Mouse (Mus musculus): Measurements from ENCODE around the gene Ube2d1. TPM values are rescaled to one million over a fixed set of nuclear protein-coding genes. Genes with fewer than 3 reads are reported as not detected.
A peak's percentile ranks its signal among the peaks of the same experiment; 100 is the strongest.

The Ube2d1 gene
- total and polyA plus RNA-seq, 3 experiments: 1.0 to 7.7 (median 3.8) TPM

DNA sequence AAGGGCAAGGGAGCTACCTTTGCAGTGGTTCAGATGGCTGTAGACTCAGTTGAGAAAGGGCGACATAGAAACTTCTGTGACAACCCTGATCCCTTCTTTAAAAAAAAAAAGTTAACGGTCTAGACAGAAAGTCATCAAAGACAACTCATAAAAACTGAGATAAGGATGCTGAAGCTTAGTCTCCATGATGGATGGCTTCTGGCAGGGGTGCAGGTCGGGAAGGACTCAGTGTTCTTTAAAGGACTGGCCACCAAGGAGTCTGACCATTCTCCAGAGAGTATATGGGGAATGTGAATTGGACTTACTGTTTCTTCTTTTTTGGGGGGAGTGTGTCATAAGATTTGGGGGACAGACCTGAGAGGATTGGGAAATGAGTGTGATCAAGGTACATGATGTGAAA lies 29.5 kb upstream of the Ube2d1 start:
- Histone ChIP-seq H3K4me2 (ENCODE audit: insufficient read depth, low read depth, poor library complexity, severe bottlenecking) (no peak overlapping the region), H3K4me1 (ENCODE audit: control insufficient read depth in 1 of 2, insufficient read depth in 2 of 2) (no peaks in the 10 kb centered on the region), H3K27ac (ENCODE audit: insufficient read depth, low read depth) (no peak overlapping the region), H3K9me3 (replicated peaks; ENCODE audit: low read length) (no peaks in the 10 kb centered on the region), H3K27me3 (replicated peaks) (no peaks in the 10 kb centered on the region), H3K79me2 (replicated peaks; ENCODE audit: control insufficient read depth, extremely low read depth, insufficient read depth, poor library complexity, severe bottlenecking) (no peaks in the 10 kb centered on the region), H3K4me3 (replicated peaks in 1 of 3; ENCODE audit: low read depth in 2 of 3, low read length in 2 of 3, poor library complexity in 1 of 3) (no peak overlapping the region), H3K9ac (ENCODE audit: insufficient read depth, low read depth) (no peak overlapping the region), H3K36me3 (replicated peaks in 1 of 2; ENCODE audit: control insufficient read depth in 1 of 2, insufficient read depth in 1 of 2, low read length in 1 of 2) (no peaks in the 10 kb centered on the region)
- dilution Hi-C loops (cut with MboI; ENCODE audit: extremely low pct_ligation_motif_present, extremely low pct_unique_long_range_greater_than_20kb, low sequenced_read_pairs): no loop called here
- no peak for DNase-seq (ENCODE audit: extremely low read depth)
- in situ Hi-C loops (cut with MboI; ENCODE audit: low pct_ligation_motif_present, low pct_unique_long_range_greater_than_20kb, low sequenced_read_pairs): no loop called here
- TF ChIP-seq JUND (conservative IDR thresholded peaks at IDR 0.05; ENCODE audit: low read depth, low read length) (no peak), HCFC1 (IDR thresholded peaks at IDR 0.05; ENCODE audit: low read depth, low read length) (no peak), ZC3H11A (IDR thresholded peaks at IDR 0.05; ENCODE audit: low read depth, low read length) (no peak)

DNA sequence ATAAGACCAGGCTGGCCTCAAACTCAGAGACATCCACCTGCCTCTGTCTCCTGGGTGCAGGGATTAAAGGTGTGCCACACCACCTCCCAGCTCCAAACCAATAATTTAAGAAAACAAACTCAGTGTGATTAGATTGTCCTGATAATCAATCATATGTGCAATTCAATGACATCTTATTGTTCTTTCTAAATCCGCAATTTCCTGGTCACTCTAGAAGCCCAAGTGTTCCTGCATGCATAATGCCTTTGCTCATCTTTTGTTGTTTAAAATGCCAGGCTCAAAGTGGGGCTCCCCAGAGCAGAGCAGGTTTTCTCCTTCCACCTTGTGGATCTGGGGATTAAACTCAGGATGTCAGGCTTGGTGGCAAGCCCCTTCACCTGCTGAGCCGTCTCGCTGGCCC lies 25.2 kb upstream of the Ube2d1 start:
- no peaks in the 10 kb centered on the region for H3K27me3 ChIP-seq (replicated peaks)

DNA sequence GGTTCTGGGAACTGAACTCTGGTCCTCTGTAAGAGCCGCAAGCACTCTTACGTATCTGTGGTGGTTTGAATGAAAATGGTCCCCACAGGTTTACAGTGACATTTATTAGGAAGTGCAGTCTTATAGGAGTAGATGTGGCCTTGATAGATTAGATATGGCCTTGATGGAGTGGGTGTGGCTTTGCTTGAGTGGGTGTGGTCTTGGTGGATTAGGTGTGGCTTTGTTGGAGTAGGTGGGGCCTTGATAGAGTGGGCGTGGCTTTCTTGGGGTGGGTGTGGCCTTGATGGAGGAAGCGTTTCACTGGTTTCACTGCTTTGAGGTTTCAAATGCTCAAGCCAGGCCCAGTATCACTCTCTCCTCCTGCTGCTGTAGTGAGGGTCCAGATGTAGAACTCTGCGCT lies 23.1 kb upstream of the Ube2d1 start:
- Histone ChIP-seq H3K4me3 (replicated peaks in 1 of 3; ENCODE audit: low read depth in 2 of 3, low read length in 2 of 3, poor library complexity in 1 of 3) (no peak overlapping the region), H3K4me2 (ENCODE audit: insufficient read depth, low read depth, poor library complexity, severe bottlenecking) (no peak overlapping the region), H3K4me1 (ENCODE audit: control insufficient read depth in 1 of 2, insufficient read depth in 2 of 2) (0 out of 4 replicates have a peak, but pooled peaks cover 0 to 2% of the 10 kb centered on the region in 2 experiments), H3K9ac (ENCODE audit: insufficient read depth, low read depth) (no peak overlapping the region), H3K9me3 (replicated peaks; ENCODE audit: low read length) (peaks cover 4% of the 10 kb centered on the region), H3K27ac (ENCODE audit: insufficient read depth, low read depth) (no peak overlapping the region), H3K36me3 (replicated peaks in 1 of 2; ENCODE audit: control insufficient read depth in 1 of 2, insufficient read depth in 1 of 2, low read length in 1 of 2) (no peaks in the 10 kb centered on the region), H3K27me3 (replicated peaks) (no peaks in the 10 kb centered on the region), H3K79me2 (replicated peaks; ENCODE audit: control insufficient read depth, extremely low read depth, insufficient read depth, poor library complexity, severe bottlenecking) (no peaks in the 10 kb centered on the region)
- in situ Hi-C loops (cut with MboI; ENCODE audit: low pct_ligation_motif_present, low pct_unique_long_range_greater_than_20kb, low sequenced_read_pairs) (no loop called here), dilution Hi-C loops (cut with MboI; ENCODE audit: extremely low pct_ligation_motif_present, extremely low pct_unique_long_range_greater_than_20kb, low sequenced_read_pairs) (no loop called here)
- DNase-seq (ENCODE audit: extremely low read depth): peak; percentile 10
- TF ChIP-seq HCFC1 (IDR thresholded peaks at IDR 0.05; ENCODE audit: low read depth, low read length) (no peak), SIN3A (IDR thresholded peaks at IDR 0.05; ENCODE audit: low read length) (no peak), JUN (IDR thresholded peaks at IDR 0.05; ENCODE audit: insufficient read depth, low read depth, low read length) (no peak), GABPA (IDR thresholded peaks at IDR 0.05; ENCODE audit: insufficient replicate concordance, low read depth, low read length) (no peak), MAFK (IDR thresholded peaks at IDR 0.05; ENCODE audit: insufficient replicate concordance, low read length) (no peak), ZC3H11A (IDR thresholded peaks at IDR 0.05; ENCODE audit: low read depth, low read length) (no peak), IRF4 (IDR thresholded peaks at IDR 0.05; ENCODE audit: low read depth, low read length) (no peak), POLR2AphosphoS2 (IDR thresholded peaks at IDR 0.05; ENCODE audit: low read depth, low read length) (no peak), USF2 (conservative IDR thresholded peaks at IDR 0.05; ENCODE audit: low read depth, low read length) (no peak), BHLHE40 (IDR thresholded peaks at IDR 0.05; ENCODE audit: low read depth, low read length) (no peak), CHD2 (IDR thresholded peaks at IDR 0.05; ENCODE audit: low read length) (no peak), SMC3 (IDR thresholded peaks at IDR 0.05; ENCODE audit: low read depth, low read length) (no peak)

More for the DNA sequence above, 25.2 kb upstream of the Ube2d1 start:
- H3K9me3 ChIP-seq (replicated peaks; ENCODE audit: low read length): peaks cover 4% of the 10 kb centered on the region
- dilution Hi-C loops (cut with MboI; ENCODE audit: extremely low pct_ligation_motif_present, extremely low pct_unique_long_range_greater_than_20kb, low sequenced_read_pairs): no loop called here
- no peak overlapping the region for H3K4me3 ChIP-seq (replicated peaks in 1 of 3; ENCODE audit: low read depth in 2 of 3, low read length in 2 of 3, poor library complexity in 1 of 3)
- H3K36me3 ChIP-seq (replicated peaks in 1 of 2; ENCODE audit: control insufficient read depth in 1 of 2, insufficient read depth in 1 of 2, low read length in 1 of 2): no peaks in the 10 kb centered on the region
- no peak overlapping the region for H3K4me2 ChIP-seq (ENCODE audit: insufficient read depth, low read depth, poor library complexity, severe bottlenecking)
- H3K27ac ChIP-seq (ENCODE audit: insufficient read depth, low read depth): no peak overlapping the region
- DNase-seq (ENCODE audit: extremely low read depth): no peak
- in situ Hi-C loops (cut with MboI; ENCODE audit: low pct_ligation_motif_present, low pct_unique_long_range_greater_than_20kb, low sequenced_read_pairs): no loop called here
- H3K4me1 ChIP-seq (ENCODE audit: control insufficient read depth in 1 of 2, insufficient read depth in 2 of 2): no peaks in the 10 kb centered on the region
- no peak for TF ChIP-seq ELF1 (IDR thresholded peaks at IDR 0.05; ENCODE audit: low read depth, low read length)
- no peak for TF ChIP-seq POLR2AphosphoS2 (IDR thresholded peaks at IDR 0.05; ENCODE audit: low read depth, low read length)
- TF ChIP-seq IRF4 (IDR thresholded peaks at IDR 0.05; ENCODE audit: low read depth, low read length): no peak
- no peak overlapping the region for H3K9ac ChIP-seq (ENCODE audit: insufficient read depth, low read depth)
- H3K79me2 ChIP-seq (replicated peaks; ENCODE audit: control insufficient read depth, extremely low read depth, insufficient read depth, poor library complexity, severe bottlenecking): no peaks in the 10 kb centered on the region
